Mouse (Mus musculus): Measurements from ENCODE around the gene Cyp17a1.

Gene Cyp17a1

DNA sequence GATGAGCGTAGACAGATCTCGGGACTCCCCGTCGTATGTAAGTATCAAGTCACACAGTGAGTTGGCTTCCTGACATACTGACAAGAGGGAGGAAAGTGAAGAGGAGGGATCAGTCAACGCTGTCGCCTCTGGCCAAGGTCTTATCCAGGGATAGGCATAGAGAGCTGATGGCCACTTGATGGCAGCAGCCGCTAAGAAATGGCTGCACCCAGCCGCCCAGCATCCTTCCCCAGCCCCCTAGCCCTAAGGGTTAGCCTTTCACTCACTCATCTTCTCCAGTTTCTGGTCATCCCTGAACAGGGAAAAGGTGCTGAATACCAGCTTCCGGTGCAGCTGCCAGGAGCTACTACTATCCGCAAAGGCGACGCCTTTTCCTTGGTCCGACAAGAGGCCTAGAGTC lies 2.3 kb downstream of the Cyp17a1 start:
- peak; percentile 42 to 72 for DNase-seq (ENCODE audit: low spot score in 2 of 2)

DNA sequence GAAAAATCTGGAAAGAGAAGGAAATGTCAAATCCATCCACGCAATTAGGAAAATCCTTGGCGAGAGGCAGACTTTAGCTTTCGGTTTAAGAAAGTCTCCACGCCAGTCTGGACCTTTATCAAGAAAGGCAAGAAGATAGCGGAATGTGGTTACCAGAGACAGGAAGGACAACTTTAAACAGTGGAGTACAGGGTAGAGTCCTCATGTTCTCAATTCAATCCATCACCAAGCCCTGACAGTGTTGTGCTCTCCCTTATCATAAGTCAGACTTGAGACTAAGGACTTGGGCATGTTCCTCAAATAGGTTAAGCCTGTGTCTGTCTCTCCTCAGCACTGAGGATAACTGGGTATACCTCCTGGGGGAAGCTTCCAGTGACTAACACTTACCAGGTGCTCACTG lies 3.2 kb downstream of the Cyp17a1 start:
- no peak for DNase-seq (ENCODE audit: low spot score in 2 of 2)

DNA sequence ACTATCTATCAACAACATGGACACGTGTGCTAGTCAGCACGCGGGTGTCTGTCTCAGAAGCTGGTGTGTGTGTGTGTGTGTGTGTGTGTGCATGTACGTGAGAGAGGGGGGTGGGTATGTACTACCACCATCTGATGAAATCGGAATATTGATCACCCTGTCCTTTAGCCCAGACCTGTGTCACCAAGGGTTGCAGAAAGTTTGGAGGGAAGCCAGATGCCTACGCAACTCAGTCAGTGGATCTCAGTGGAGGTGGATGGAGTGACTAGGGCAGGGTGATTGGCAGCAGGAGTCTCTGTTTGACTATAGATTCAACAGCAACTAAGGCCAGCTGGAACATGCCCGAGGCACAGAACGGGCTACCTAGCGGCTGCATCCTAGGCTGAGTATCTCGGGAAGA lies 4.7 kb downstream of the Cyp17a1 start:
- no peak for DNase-seq (ENCODE audit: low spot score in 2 of 2)

DNA sequence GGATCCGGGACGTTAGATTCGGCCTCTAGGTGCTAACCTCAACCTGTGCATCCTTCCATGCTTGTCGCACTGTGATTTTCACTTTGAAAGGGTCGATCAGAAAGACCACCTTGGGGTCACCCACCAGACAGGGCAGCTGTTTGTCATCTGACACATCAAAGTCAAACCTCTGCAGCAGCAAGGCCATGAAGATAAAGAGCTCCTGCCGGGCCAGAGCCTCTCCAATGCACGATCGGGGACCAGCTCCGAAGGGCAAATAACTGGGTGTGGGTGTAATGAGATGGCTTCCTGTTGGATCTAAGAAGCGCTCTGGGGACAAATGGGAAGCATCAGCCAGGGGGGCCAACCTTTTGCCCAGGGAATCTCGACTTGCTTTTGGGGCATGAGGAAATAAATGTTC lies 5.7 kb downstream of the Cyp17a1 start:
- DNase-seq (ENCODE audit: low spot score in 2 of 2), result no peak

GRCm38 (mm10) chr19:46665474-46665873 lies 7.5 kb downstream of the Cyp17a1 start:
- DNase-seq (ENCODE audit: low spot score in 2 of 2), result no peak

DNA sequence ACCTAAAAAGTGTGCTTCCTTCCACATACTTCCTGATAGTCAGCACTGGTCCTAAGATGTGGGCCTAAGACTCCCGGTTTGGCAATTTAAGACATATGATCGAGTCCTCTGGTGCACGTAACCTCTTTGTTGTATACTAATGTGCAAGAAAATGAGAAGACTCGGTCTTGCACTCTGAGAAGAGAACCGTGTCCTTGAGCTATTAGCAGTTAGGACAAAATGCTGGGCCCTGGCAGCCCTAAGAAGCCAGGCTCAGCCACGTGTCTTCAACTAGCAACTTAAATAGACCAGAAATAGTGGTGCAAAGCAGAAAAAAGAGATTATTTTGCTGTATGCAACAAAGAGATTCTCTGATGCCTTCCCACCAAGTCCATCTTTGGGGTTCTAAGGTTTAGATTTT lies 10.2 kb downstream of the Cyp17a1 start:
- DNase-seq (ENCODE audit: low spot score in 2 of 2), result no peak

DNA sequence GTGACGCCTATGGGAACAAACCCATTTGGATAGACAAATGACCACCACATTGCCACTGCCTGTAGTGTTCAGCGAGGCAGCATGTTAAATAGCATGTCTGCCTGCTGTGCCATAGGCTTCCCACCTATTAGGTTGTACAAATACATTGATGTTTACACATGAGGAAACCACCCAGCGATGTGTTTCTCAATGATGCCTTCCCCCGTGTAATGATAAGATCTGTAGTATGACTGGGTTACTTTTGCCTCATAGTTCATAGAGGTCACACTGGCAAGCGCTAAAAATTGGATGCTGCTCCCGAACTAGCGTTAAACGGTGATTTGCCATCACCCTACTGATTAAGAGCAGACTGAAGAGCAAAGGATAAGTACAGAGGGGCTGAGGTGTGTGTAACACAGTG lies 10.8 kb downstream of the Cyp17a1 start:
- DNase-seq (ENCODE audit: low spot score in 2 of 2), result no peak

GRCm38 (mm10) chr19:46661511-46661910 lies 11.5 kb downstream of the Cyp17a1 start:
- no peak for DNase-seq (ENCODE audit: low spot score in 2 of 2)

- DNase-seq (ENCODE audit: low spot score in 2 of 2), result no peak
These were observed 14.1 kb downstream of the Cyp17a1 start for GRCm38 (mm10) chr19:46658851-46659250.

GRCm38 (mm10) chr19:46658348-46658747 lies 14.6 kb downstream of the Cyp17a1 start:
- no peak for DNase-seq (ENCODE audit: low spot score in 2 of 2)

GRCm38 (mm10) chr19:46657339-46658020 lies 15.5 kb downstream of the Cyp17a1 start:
- peak in 1 of 2 experiments; percentile 40 for DNase-seq (ENCODE audit: low spot score in 2 of 2)

DNA sequence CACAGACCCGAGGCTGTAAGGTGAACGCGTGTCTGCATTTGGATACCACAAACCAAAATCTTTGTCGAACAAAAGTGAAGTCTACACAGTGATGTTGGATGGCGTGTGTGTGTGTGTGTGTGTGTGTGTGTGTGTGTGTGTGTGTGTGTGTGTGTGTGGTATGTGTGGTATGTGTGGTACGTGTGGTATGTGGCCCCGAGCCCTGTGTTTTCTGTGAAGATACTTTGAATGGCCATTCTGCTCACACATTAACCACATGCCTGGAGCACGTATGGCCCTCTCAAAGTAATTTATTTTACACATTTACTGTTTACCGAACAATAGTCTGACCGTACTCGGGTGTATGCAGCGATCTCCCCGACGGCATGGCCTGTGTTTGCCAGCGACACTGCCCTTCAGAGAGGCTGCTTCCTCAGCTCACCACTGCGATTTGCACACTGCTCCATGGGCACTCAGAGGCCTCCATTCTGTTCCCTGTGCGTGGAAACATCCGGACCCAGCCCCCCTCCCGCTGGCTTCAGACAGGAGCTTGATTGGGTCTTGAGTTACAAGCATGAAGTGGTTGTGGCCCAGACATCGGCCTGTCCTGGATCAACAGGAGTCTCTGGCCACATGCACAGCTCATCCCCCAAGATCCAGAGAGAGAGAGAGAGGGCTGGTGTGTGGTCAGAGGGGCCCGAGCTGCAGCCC lies 16.7 kb downstream of the Cyp17a1 start:
- no peak for DNase-seq (ENCODE audit: low spot score in 2 of 2)

- DNase-seq (ENCODE audit: low spot score in 2 of 2), result no peak
These were observed 17.3 kb downstream of the Cyp17a1 start for GRCm38 (mm10) chr19:46655626-46656025.

DNA sequence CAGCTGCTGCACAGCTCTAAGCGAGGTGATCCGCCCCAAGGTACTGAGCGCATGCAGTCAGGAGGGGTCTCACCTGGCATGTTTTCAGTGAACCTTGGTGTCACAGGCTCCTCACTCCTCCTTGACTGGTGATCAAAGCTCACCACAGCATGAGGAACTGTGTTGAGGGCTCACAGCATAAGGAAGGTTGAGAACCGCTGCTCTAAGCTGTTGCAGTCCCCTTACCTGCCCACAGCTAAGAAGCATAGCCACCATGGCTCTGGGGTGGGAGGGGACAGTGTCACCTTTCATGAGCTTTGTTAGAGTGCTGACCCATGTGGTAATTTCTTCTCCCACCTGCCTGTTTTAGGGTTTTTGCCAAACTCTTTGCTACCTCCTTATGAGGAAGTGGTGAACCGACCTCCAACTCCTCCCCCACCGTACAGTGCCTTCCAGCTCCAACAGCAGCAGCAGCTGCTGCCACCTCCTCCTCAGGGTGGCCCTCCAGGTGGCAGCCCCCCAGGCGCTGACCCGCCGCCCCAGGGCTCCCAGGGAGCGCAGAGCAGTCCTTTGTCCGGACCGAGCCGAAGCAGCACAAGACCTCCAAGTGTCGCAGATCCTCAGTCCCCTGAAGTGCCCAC lies 19.2 kb downstream of the Cyp17a1 start:
- no peak for DNase-seq (ENCODE audit: low spot score in 2 of 2)

DNA sequence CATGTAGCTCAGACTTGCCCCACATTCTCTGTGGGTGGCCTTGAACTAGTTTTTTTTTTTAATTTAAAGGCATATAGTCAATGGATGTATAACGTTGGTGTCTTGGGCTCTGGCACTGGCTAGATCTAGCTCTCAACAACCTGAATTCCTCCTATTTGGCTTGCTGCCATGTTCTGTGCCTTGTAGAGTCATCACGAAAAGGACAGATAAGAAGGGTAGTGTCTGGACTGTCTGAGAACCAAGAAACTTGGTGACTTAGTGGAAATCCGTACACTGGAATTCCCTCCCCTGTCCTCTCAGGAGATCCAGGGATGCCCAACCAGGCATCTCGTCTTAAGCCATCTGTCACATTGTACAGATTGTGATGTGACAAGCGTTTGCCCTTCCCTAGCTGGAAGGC lies 19.8 kb downstream of the Cyp17a1 start:
- DNase-seq (ENCODE audit: low spot score in 2 of 2), result no peak

DNA sequence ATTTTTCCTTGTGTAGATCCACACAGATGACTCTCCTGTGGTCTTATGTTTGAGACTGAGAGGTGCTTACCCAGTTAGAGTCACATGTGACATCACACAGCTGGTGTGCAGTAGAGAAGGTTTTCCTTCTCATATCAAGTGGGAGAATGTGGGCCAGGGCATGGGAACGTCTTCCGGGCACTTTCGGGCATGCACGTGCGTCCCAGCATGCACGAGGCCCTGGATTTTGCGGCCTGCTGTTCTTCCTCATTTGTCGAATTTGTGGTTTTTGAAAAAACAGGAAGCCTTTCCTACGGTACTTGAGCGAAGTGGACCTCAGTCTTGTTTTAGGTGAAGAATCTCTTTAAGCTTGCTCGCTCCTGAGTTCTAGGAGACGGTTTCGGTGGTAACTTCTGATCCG lies 24.4 kb downstream of the Cyp17a1 start:
- no peak for DNase-seq (ENCODE audit: low spot score in 2 of 2)

GRCm38 (mm10) chr19:46647850-46648249 lies 25.1 kb downstream of the Cyp17a1 start:
- no peak for DNase-seq (ENCODE audit: low spot score in 2 of 2)

DNA sequence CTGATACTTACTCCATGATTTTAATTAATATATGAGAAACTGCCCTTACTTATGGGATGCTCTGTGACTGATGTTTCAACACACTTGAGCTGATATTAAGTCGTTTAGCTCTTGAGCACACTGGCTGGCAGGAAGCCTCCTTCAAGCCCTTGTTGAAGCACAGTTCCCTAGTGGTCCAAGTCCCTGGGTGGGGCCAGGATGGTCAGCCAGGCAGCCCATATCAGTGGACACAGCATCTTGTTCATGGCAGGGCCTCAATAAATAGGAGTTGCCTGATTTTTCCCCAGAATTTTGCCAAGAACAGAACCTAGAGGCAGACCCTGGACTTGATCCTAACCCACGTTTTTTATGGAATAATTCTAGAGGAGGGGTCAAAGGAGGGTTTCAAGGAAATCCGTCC lies 25.7 kb downstream of the Cyp17a1 start:
- no peak for DNase-seq (ENCODE audit: low spot score in 2 of 2)

DNA sequence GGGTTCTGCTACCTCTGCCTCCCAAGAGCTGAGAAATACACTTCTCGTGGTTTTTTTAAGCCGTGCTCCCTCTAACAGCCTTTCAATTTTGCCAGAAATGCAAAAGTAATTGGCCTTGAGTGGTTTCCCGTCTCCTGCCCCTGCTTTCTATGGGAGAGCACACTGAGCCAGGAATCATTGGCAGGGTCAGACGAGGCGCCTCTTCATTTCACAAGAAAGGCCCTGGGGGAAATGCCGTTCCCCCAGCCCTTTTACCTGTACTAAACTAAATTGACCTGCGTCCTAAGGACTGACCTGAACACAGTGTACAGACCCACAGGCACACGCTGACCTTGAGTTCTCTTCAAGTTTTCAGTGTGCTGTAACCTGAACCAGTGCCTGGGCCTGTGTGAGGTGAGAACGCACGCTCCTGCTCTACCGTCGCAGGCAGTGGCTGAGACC lies 26.9 kb downstream of the Cyp17a1 start:
- DNase-seq (ENCODE audit: low spot score in 2 of 2), result no peak

DNA sequence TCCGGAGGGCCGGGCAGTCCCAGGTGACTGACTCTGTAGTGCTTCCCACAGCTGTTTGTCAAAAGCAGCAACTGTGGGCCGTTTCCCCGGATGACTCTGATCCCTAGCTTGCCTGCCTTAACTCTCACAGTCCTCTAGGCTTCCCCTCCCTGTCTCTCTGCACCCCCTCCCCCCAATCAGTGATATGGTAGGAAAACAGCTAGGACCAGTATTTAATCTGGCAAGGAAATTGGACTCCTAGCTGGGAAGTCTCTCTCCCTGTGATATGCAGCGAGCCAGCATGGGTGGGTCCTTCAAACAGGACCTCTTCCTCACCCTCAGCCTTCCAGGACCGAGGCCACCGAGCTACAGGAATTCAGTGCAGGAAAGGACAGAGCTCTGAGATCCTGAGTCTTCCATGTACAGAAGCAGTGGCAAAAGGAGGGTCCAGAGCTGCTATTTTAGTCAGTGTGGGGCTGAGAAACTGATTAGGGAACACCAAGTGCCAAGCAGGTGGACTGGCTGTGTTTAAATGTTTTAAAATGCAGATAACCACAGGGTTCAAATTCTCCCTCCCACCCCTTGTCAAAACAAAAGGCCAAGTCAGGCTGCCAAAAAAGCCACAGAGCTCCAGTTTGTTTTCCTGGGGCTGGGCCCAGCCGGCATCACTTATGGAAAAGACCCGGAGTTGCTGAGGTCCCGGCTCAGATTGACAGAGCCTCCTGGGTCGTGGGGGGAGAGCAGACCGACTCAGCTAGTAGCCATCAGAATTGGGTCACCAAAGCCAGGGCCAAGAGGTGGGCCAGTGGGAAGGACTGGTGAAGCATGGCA lies 28.0 kb downstream of the Cyp17a1 start:
- DNase-seq (ENCODE audit: low spot score in 2 of 2), result no peak

DNA sequence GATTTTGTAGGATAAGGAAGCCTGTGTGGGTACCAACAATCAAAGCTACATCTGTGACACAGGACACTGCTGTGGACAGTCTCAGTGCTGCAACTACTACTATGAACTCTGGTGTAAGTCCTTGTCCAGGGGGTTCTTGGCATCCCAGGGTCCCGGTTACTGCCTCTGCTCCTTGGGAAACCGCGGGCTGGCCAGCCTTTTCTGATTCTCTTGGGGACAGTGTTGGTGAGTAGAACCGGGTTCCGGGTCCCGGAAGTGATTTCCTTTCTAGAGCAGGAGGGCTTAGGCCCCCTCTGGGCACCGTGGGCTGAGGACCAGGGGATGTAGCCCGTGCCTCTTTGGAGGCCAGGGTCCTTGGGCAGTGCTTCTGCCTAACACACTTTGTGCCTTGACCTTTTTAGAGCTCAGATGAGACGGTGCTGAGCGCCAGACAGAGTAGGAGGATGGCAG lies 28.6 kb downstream of the Cyp17a1 start:
- no peak for DNase-seq (ENCODE audit: low spot score in 2 of 2)

- no peak for DNase-seq (ENCODE audit: low spot score in 2 of 2)
These were observed 29.7 kb downstream of the Cyp17a1 start for GRCm38 (mm10) chr19:46643236-46643635.

Data from spleen, postnatal 4 days (tissue).